Mouse (Mus musculus): ENCODE results near the gene Med25. TPM values are rescaled to one million over a fixed set of nuclear protein-coding genes. Genes with fewer than 3 reads are reported as not detected.

The Med25 gene
- total and polyA plus RNA-seq, 3 experiments: 80.8 to 635 (median 105) TPM

- peak; percentile 100 for DNase-seq
Observed at GRCm38 (mm10) chr7:44848561-44849415, 43.7 kb downstream of the Med25 start, which contains the start of the genes Akt1s1 and Tbc1d17. Akt1s1 (plus strand) TSS chr7:44848991. Tbc1d17 (minus strand) TSS chr7:44849079.

- DNase-seq: no peak
Observed at GRCm38 (mm10) chr7:44847772-44848171, 44.7 kb downstream of the Med25 start.

GRCm38 (mm10) chr7:44846804-44847203 lies 45.7 kb downstream of the Med25 start:
- no peak for DNase-seq

- DNase-seq: no peak
Observed at GRCm38 (mm10) chr7:44845006-44845405, 47.5 kb downstream of the Med25 start.

- no peak for DNase-seq
Observed at GRCm38 (mm10) chr7:44841825-44842463, 50.6 kb downstream of the Med25 start.

- no peak for DNase-seq
Observed at GRCm38 (mm10) chr7:44840426-44840825, 52.1 kb downstream of the Med25 start.

GRCm38 (mm10) chr7:44839491-44840191 lies 52.9 kb downstream of the Med25 start:
- DNase-seq: peak; percentile 61

GRCm38 (mm10) chr7:44839171-44839490 lies 53.4 kb downstream of the Med25 start:
- no peak for DNase-seq

- DNase-seq: no peak
Observed at GRCm38 (mm10) chr7:44838073-44838472, 54.4 kb downstream of the Med25 start.

GRCm38 (mm10) chr7:44836423-44837053 lies 56.0 kb downstream of the Med25 start:
- DNase-seq: no peak

- no peak for DNase-seq
Observed at GRCm38 (mm10) chr7:44836016-44836404, 56.5 kb downstream of the Med25 start.

- no peak for DNase-seq
Observed at GRCm38 (mm10) chr7:44835373-44836015, 57.0 kb downstream of the Med25 start.

GRCm38 (mm10) chr7:44832763-44833162 lies 59.7 kb downstream of the Med25 start:
- DNase-seq: no peak

GRCm38 (mm10) chr7:44828706-44829105 lies 63.8 kb downstream of the Med25 start:
- DNase-seq: no peak

GRCm38 (mm10) chr7:44826771-44827170 lies 65.7 kb downstream of the Med25 start:
- DNase-seq: peak; percentile 52

Small RNA genes within 50 kb of the gene (microRNA-seq; reads per million reads assigned to microRNA genes)
- gene Mir707: 0 reads per million in 2 experiments

Other genes with a start within 250 kb of the Med25 start
- gene Myh14, start 221.9 kb downstream of the Med25 start, total RNA-seq (2021): 1 to 10 TPM; 3.2 to 5.6 TPM
- gene Myh14, start 221.9 kb downstream of the Med25 start, polyA plus RNA-seq (2012; rRNA removed): 1.2 and 1.7 TPM in 2 replicates
- gene Izumo2, start 184.0 kb downstream of the Med25 start, total RNA-seq (2021): not detected
- not detected in 2 replicates for gene Izumo2, start 184.0 kb downstream of the Med25 start, polyA plus RNA-seq (2012; rRNA removed)
- 10 to 100 TPM; 49.2 to 61.1 TPM for gene Vrk3, start 144.3 kb downstream of the Med25 start, total RNA-seq (2021)
- gene Vrk3, start 144.3 kb downstream of the Med25 start, polyA plus RNA-seq (2012; rRNA removed): 44.1 and 48.4 TPM in 2 replicates
- gene Zfp473, start 141.7 kb downstream of the Med25 start, total RNA-seq (2021): under 1 TPM; 0.41 to 0.43 TPM
- 0.01 and 0.07 TPM in 2 replicates for gene Zfp473, start 141.7 kb downstream of the Med25 start, polyA plus RNA-seq (2012; rRNA removed)
- 10 to 100 TPM; 33.2 to 54.7 TPM for gene Nup62, start 76.6 kb downstream of the Med25 start, total RNA-seq (2021)
- gene Nup62, start 76.6 kb downstream of the Med25 start, polyA plus RNA-seq (2012; rRNA removed): 83.6 and 92.2 TPM in 2 replicates
- gene Il4i1, start 76.3 kb downstream of the Med25 start, total RNA-seq (2021): 1 to 10 TPM; 1.6 to 1.8 TPM
- gene Il4i1, start 76.3 kb downstream of the Med25 start, polyA plus RNA-seq (2012; rRNA removed): 2.6 and 3.0 TPM in 2 replicates
- gene Atf5, start 76.1 kb downstream of the Med25 start, total RNA-seq (2021): 100 to 1,000 TPM; 136 to 166 TPM
- gene Atf5, start 76.1 kb downstream of the Med25 start, polyA plus RNA-seq (2012; rRNA removed): 494 and 666 TPM in 2 replicates
- gene Akt1s1, start 43.7 kb downstream of the Med25 start, total RNA-seq (2021): 100 to 1,000 TPM; 117 TPM
- 650 and 890 TPM in 2 replicates for gene Akt1s1, start 43.7 kb downstream of the Med25 start, polyA plus RNA-seq (2012; rRNA removed)
- 10 to 100 TPM; 51.0 to 72.6 TPM for gene Tbc1d17, start 43.6 kb downstream of the Med25 start, total RNA-seq (2021)
- 180 and 223 TPM in 2 replicates for gene Tbc1d17, start 43.6 kb downstream of the Med25 start, polyA plus RNA-seq (2012; rRNA removed)
- 10 to 100 TPM; 36.3 to 42.8 TPM for gene Pnkp, start 35.6 kb downstream of the Med25 start, total RNA-seq (2021)
- gene Pnkp, start 35.6 kb downstream of the Med25 start, polyA plus RNA-seq (2012; rRNA removed): 79.5 and 90.0 TPM in 2 replicates
- gene Ptov1, start 22.9 kb downstream of the Med25 start, total RNA-seq (2021): 100 to 1,000 TPM; 227 TPM
- 492 and 493 TPM in 2 replicates for gene Ptov1, start 22.9 kb downstream of the Med25 start, polyA plus RNA-seq (2012; rRNA removed)
- 10 to 100 TPM; 24.2 to 28.0 TPM for gene Fuz, start 3.4 kb upstream of the Med25 start, total RNA-seq (2021)
- 203 and 213 TPM in 2 replicates for gene Fuz, start 3.4 kb upstream of the Med25 start, polyA plus RNA-seq (2012; rRNA removed)
- 100 to 1,000 TPM in 1 of 2 experiments, 10 to 100 TPM in 1; 86.3 to 105 TPM for gene Ap2a1, start 36.8 kb upstream of the Med25 start, total RNA-seq (2021)
- gene Ap2a1, start 36.8 kb upstream of the Med25 start, polyA plus RNA-seq (2012; rRNA removed): 119 and 121 TPM in 2 replicates
- gene Tsks, start 50.5 kb upstream of the Med25 start, total RNA-seq (2021): not detected
- 0.13 and 0.31 TPM in 2 replicates for gene Tsks, start 50.5 kb upstream of the Med25 start, polyA plus RNA-seq (2012; rRNA removed)
- 10 to 100 TPM in 1 of 2 experiments, 1 to 10 TPM in 1; 7.3 to 13.5 TPM for gene Cpt1c, start 82.1 kb upstream of the Med25 start, total RNA-seq (2021)
- gene Cpt1c, start 82.1 kb upstream of the Med25 start, polyA plus RNA-seq (2012; rRNA removed): 29.6 and 37.5 TPM in 2 replicates
- gene Prmt1, start 93.9 kb upstream of the Med25 start, total RNA-seq (2021): 100 to 1,000 TPM; 166 to 234 TPM
- 101 and 122 TPM in 2 replicates for gene Prmt1, start 93.9 kb upstream of the Med25 start, polyA plus RNA-seq (2012; rRNA removed)
- 100 to 1,000 TPM; 105 to 130 TPM for gene Irf3, start 104.9 kb upstream of the Med25 start, total RNA-seq (2021)
- 93.3 and 98.1 TPM in 2 replicates for gene Irf3, start 104.9 kb upstream of the Med25 start, polyA plus RNA-seq (2012; rRNA removed)
- gene Bcl2l12, start 106.0 kb upstream of the Med25 start, total RNA-seq (2021): 10 to 100 TPM; 20.1 to 20.3 TPM
- gene Bcl2l12, start 106.0 kb upstream of the Med25 start, polyA plus RNA-seq (2012; rRNA removed): 40.4 and 50.3 TPM in 2 replicates
- gene Scaf1, start 123.7 kb upstream of the Med25 start, total RNA-seq (2021): 10 to 100 TPM; 72.0 to 83.7 TPM
- 117 and 121 TPM in 2 replicates for gene Scaf1, start 123.7 kb upstream of the Med25 start, polyA plus RNA-seq (2012; rRNA removed)
- gene Rras, start 125.2 kb upstream of the Med25 start, total RNA-seq (2021): 100 to 1,000 TPM in 1 of 2 experiments, 10 to 100 TPM in 1; 93.7 to 118 TPM
- 161 and 176 TPM in 2 replicates for gene Rras, start 125.2 kb upstream of the Med25 start, polyA plus RNA-seq (2012; rRNA removed)
- 10 to 100 TPM; 40.2 to 49.7 TPM for gene Prr12, start 160.2 kb upstream of the Med25 start, total RNA-seq (2021)
- gene Prr12, start 160.2 kb upstream of the Med25 start, polyA plus RNA-seq (2012; rRNA removed): 17.7 and 21.3 TPM in 2 replicates
- 10 to 100 TPM; 40.2 to 58.1 TPM for gene Nosip, start 169.7 kb upstream of the Med25 start, total RNA-seq (2021)
- gene Nosip, start 169.7 kb upstream of the Med25 start, polyA plus RNA-seq (2012; rRNA removed): 89.9 and 97.9 TPM in 2 replicates
- gene Prrg2, start 170.0 kb upstream of the Med25 start, total RNA-seq (2021): 10 to 100 TPM; 20.9 to 21.9 TPM
- 70.3 and 85.2 TPM in 2 replicates for gene Prrg2, start 170.0 kb upstream of the Med25 start, polyA plus RNA-seq (2012; rRNA removed)
- gene Rcn3, start 199.5 kb upstream of the Med25 start, total RNA-seq (2021): 10 to 100 TPM; 26.5 to 50.3 TPM
- gene Rcn3, start 199.5 kb upstream of the Med25 start, polyA plus RNA-seq (2012; rRNA removed): 93.3 and 104 TPM in 2 replicates
- gene Fcgrt, start 211.1 kb upstream of the Med25 start, total RNA-seq (2021): 100 to 1,000 TPM in 1 of 2 experiments, 10 to 100 TPM in 1; 84.8 to 154 TPM
- 186 and 187 TPM in 2 replicates for gene Fcgrt, start 211.1 kb upstream of the Med25 start, polyA plus RNA-seq (2012; rRNA removed)
- 1,000 to 10,000 TPM; 1,290 to 1,478 TPM for gene Rps11, start 231.7 kb upstream of the Med25 start, total RNA-seq (2021)
- gene Rps11, start 231.7 kb upstream of the Med25 start, polyA plus RNA-seq (2012; rRNA removed): 60.0 and 80.0 TPM in 2 replicates
- gene Rpl13a, start 236.0 kb upstream of the Med25 start, total RNA-seq (2021): 1,000 to 10,000 TPM; 1,285 to 1,750 TPM
- gene Rpl13a, start 236.0 kb upstream of the Med25 start, polyA plus RNA-seq (2012; rRNA removed): 476 and 515 TPM in 2 replicates
- not detected for gene Gm45713, start 243.5 kb upstream of the Med25 start, total RNA-seq (2021)
- gene Gm45713, start 243.5 kb upstream of the Med25 start, polyA plus RNA-seq (2012; rRNA removed): 6.3 and 7.4 TPM in 2 replicates
- 10 to 100 TPM; 20.5 to 25.3 TPM for gene Flt3l, start 243.7 kb upstream of the Med25 start, total RNA-seq (2021)
- 122 TPM in 2 replicates for gene Flt3l, start 243.7 kb upstream of the Med25 start, polyA plus RNA-seq (2012; rRNA removed)

Data from adrenal gland, adult 2 months (tissue).